Mouse (Mus musculus): ENCODE results near the gene Abhd10. TPM values are rescaled to one million over a fixed set of nuclear protein-coding genes. Genes with fewer than 3 reads are reported as not detected.

The Abhd10 gene
- total and polyA plus RNA-seq, 3 experiments: 4.0 to 23.9 (median 16.3) TPM

- Histone ChIP-seq H3K4me3 (ENCODE audit: low read depth, low read length) (no peak overlapping the region), H3K4me1 (ENCODE audit: insufficient read depth, low read depth, low read length) (no peaks in the 10 kb centered on the region), H3K27me3 (ENCODE audit: insufficient read depth, low read length) (no peaks in the 10 kb centered on the region), H3K36me3 (replicated peaks) (no peaks in the 10 kb centered on the region), H3K9me3 (replicated peaks) (no peaks in the 10 kb centered on the region)
- ATAC-seq (ENCODE audit: extremely low read depth, insufficient number of reproducible peaks, low FRiP score, poor library complexity, severe bottlenecking) (no peak), DNase-seq (ENCODE audit: low spot score) (no peak)
- TF ChIP-seq GATA1 (IDR thresholded peaks at IDR 0.05; ENCODE audit: borderline replicate concordance, low read length): no peak
- TF ChIP-seq POLR2AphosphoS5 (IDR thresholded peaks at IDR 0.05; ENCODE audit: insufficient replicate concordance, low read depth, low read length): no peak
- no peak for TF ChIP-seq TAL1 (conservative IDR thresholded peaks at IDR 0.05; ENCODE audit: low read depth, low read length)
- TF ChIP-seq CTCF (IDR thresholded peaks at IDR 0.05; ENCODE audit: low read depth, low read length): no peak
- TF ChIP-seq GATA2 (IDR thresholded peaks at IDR 0.05; ENCODE audit: borderline replicate concordance, low read depth, low read length): no peak
Observed at GRCm38 (mm10) chr16:45774813-45775212, 32.1 kb upstream of the Abhd10 start.

GRCm38 (mm10) chr16:45770914-45771313 lies 28.2 kb upstream of the Abhd10 start:
- TF ChIP-seq TAL1 (conservative IDR thresholded peaks at IDR 0.05; ENCODE audit: low read depth, low read length) (no peak), GATA2 (IDR thresholded peaks at IDR 0.05; ENCODE audit: borderline replicate concordance, low read depth, low read length) (no peak), GATA1 (IDR thresholded peaks at IDR 0.05; ENCODE audit: borderline replicate concordance, low read length) (no peak), POLR2AphosphoS5 (IDR thresholded peaks at IDR 0.05; ENCODE audit: insufficient replicate concordance, low read depth, low read length) (no peak), CTCF (IDR thresholded peaks at IDR 0.05; ENCODE audit: low read depth, low read length) (no peak)
- Histone ChIP-seq H3K4me1 (ENCODE audit: insufficient read depth, low read depth, low read length) (no peaks in the 10 kb centered on the region), H3K27me3 (ENCODE audit: insufficient read depth, low read length) (no peaks in the 10 kb centered on the region), H3K4me3 (ENCODE audit: low read depth, low read length) (no peak overlapping the region), H3K9me3 (replicated peaks) (no peaks in the 10 kb centered on the region), H3K36me3 (replicated peaks) (no peaks in the 10 kb centered on the region)
- no peak for DNase-seq (ENCODE audit: low spot score)
- ATAC-seq (ENCODE audit: extremely low read depth, insufficient number of reproducible peaks, low FRiP score, poor library complexity, severe bottlenecking): no peak

GRCm38 (mm10) chr16:45767853-45768640 lies 25.3 kb upstream of the Abhd10 start:
- DNase-seq (ENCODE audit: low spot score) (no peak), ATAC-seq (ENCODE audit: extremely low read depth, insufficient number of reproducible peaks, low FRiP score, poor library complexity, severe bottlenecking) (no peak)
- Histone ChIP-seq H3K4me1 (ENCODE audit: insufficient read depth, low read depth, low read length) (no peaks in the 10 kb centered on the region), H3K27me3 (ENCODE audit: insufficient read depth, low read length) (0 out of 2 replicates have a peak, but pooled peaks cover 3% of the 10 kb centered on the region), H3K4me3 (ENCODE audit: low read depth, low read length) (no peak overlapping the region), H3K36me3 (replicated peaks) (no peaks in the 10 kb centered on the region), H3K9me3 (replicated peaks) (no peaks in the 10 kb centered on the region)
- TF ChIP-seq POLR2AphosphoS5 (IDR thresholded peaks at IDR 0.05; ENCODE audit: insufficient replicate concordance, low read depth, low read length) (no peak), GATA1 (IDR thresholded peaks at IDR 0.05; ENCODE audit: borderline replicate concordance, low read length) (no peak), CTCF (IDR thresholded peaks at IDR 0.05; ENCODE audit: low read depth, low read length) (no peak), GATA2 (IDR thresholded peaks at IDR 0.05; ENCODE audit: borderline replicate concordance, low read depth, low read length) (no peak), TAL1 (conservative IDR thresholded peaks at IDR 0.05; ENCODE audit: low read depth, low read length) (no peak)

GRCm38 (mm10) chr16:45767434-45767833 lies 24.7 kb upstream of the Abhd10 start:
- no peak overlapping the region for H3K4me3 ChIP-seq (ENCODE audit: low read depth, low read length)
- no peaks in the 10 kb centered on the region for H3K9me3 ChIP-seq (replicated peaks)
- H3K27me3 ChIP-seq (ENCODE audit: insufficient read depth, low read length): 0 out of 2 replicates have a peak, but pooled peaks cover 3% of the 10 kb centered on the region
- ATAC-seq (ENCODE audit: extremely low read depth, insufficient number of reproducible peaks, low FRiP score, poor library complexity, severe bottlenecking) (no peak), DNase-seq (ENCODE audit: low spot score) (no peak)
- no peaks in the 10 kb centered on the region for H3K36me3 ChIP-seq (replicated peaks)
- TF ChIP-seq POLR2AphosphoS5 (IDR thresholded peaks at IDR 0.05; ENCODE audit: insufficient replicate concordance, low read depth, low read length): no peak
- TF ChIP-seq TAL1 (conservative IDR thresholded peaks at IDR 0.05; ENCODE audit: low read depth, low read length): no peak
- TF ChIP-seq GATA2 (IDR thresholded peaks at IDR 0.05; ENCODE audit: borderline replicate concordance, low read depth, low read length): no peak
- TF ChIP-seq CTCF (IDR thresholded peaks at IDR 0.05; ENCODE audit: low read depth, low read length): no peak
- no peak for TF ChIP-seq GATA1 (IDR thresholded peaks at IDR 0.05; ENCODE audit: borderline replicate concordance, low read length)
- H3K4me1 ChIP-seq (ENCODE audit: insufficient read depth, low read depth, low read length): no peaks in the 10 kb centered on the region

- TF ChIP-seq GATA1 (IDR thresholded peaks at IDR 0.05; ENCODE audit: borderline replicate concordance, low read length) (no peak), TAL1 (conservative IDR thresholded peaks at IDR 0.05; ENCODE audit: low read depth, low read length) (no peak), GATA2 (IDR thresholded peaks at IDR 0.05; ENCODE audit: borderline replicate concordance, low read depth, low read length) (no peak), POLR2AphosphoS5 (IDR thresholded peaks at IDR 0.05; ENCODE audit: insufficient replicate concordance, low read depth, low read length) (no peak), CTCF (IDR thresholded peaks at IDR 0.05; ENCODE audit: low read depth, low read length) (no peak)
- Histone ChIP-seq H3K27me3 (ENCODE audit: insufficient read depth, low read length) (0 out of 2 replicates have a peak, but pooled peaks cover 3% of the 10 kb centered on the region), H3K9me3 (replicated peaks) (no peaks in the 10 kb centered on the region), H3K36me3 (replicated peaks) (no peaks in the 10 kb centered on the region), H3K4me3 (ENCODE audit: low read depth, low read length) (no peak overlapping the region), H3K4me1 (ENCODE audit: insufficient read depth, low read depth, low read length) (no peaks in the 10 kb centered on the region)
- ATAC-seq (ENCODE audit: extremely low read depth, insufficient number of reproducible peaks, low FRiP score, poor library complexity, severe bottlenecking) (no peak), DNase-seq (ENCODE audit: low spot score) (no peak)
Observed at GRCm38 (mm10) chr16:45765801-45766494, 23.2 kb upstream of the Abhd10 start.

GRCm38 (mm10) chr16:45765102-45765501 lies 22.3 kb upstream of the Abhd10 start:
- ATAC-seq (ENCODE audit: extremely low read depth, insufficient number of reproducible peaks, low FRiP score, poor library complexity, severe bottlenecking) (no peak), DNase-seq (ENCODE audit: low spot score) (no peak)
- no peaks in the 10 kb centered on the region for H3K9me3 ChIP-seq (replicated peaks)
- no peaks in the 10 kb centered on the region for H3K4me1 ChIP-seq (ENCODE audit: insufficient read depth, low read depth, low read length)
- 0 out of 2 replicates have a peak, but pooled peaks cover 3% of the 10 kb centered on the region for H3K27me3 ChIP-seq (ENCODE audit: insufficient read depth, low read length)
- H3K36me3 ChIP-seq (replicated peaks): no peaks in the 10 kb centered on the region
- TF ChIP-seq POLR2AphosphoS5 (IDR thresholded peaks at IDR 0.05; ENCODE audit: insufficient replicate concordance, low read depth, low read length) (no peak), GATA1 (IDR thresholded peaks at IDR 0.05; ENCODE audit: borderline replicate concordance, low read length) (no peak), GATA2 (IDR thresholded peaks at IDR 0.05; ENCODE audit: borderline replicate concordance, low read depth, low read length) (no peak), TAL1 (conservative IDR thresholded peaks at IDR 0.05; ENCODE audit: low read depth, low read length) (no peak), CTCF (IDR thresholded peaks at IDR 0.05; ENCODE audit: low read depth, low read length) (no peak)
- H3K4me3 ChIP-seq (ENCODE audit: low read depth, low read length): no peak overlapping the region

Measured in G1E (cell line).